ENCODE assay signal across 23 mouse cellular contexts in genomic region chr1:88120550-88120949, GRCm38 (mm10). TPM values are rescaled to one million over a fixed set of nuclear protein-coding genes. Genes with fewer than 3 reads are reported as not detected.
DNase-seq lines count a peak whose midpoint lies in the region; ATAC-seq and TF ChIP-seq lines count a peak whose summit lies in the region.
"Not testable (repeated sequence)": the region's sequence is repeated elsewhere in the genome, so short reads cannot be mapped to it uniquely, and the experiment has no call there.
"Had no signal": no experiment of that assay in that cellular context is flagged by ENCODE, and none has a peak within 500 bp of the region (broad histone marks: within the 10 kb centered on the region; RNA-seq: fewer than 3 reads in every experiment).

No protein-coding gene starts in this region.

- not testable (repeated sequence) for H3K4me2 ChIP-seq in heart, postnatal 0 days (ENCODE audit: low read depth, low read length); kidney, embryonic 14.5 days (replicated peaks; ENCODE audit: low read depth, low read length); liver, embryonic 12.5 days; lung, postnatal 0 days (replicated peaks; ENCODE audit: low read depth, low read length)

- not testable (repeated sequence) for H3K27me3 ChIP-seq in heart, postnatal 0 days (ENCODE audit: control insufficient read depth, insufficient read depth, low read length); kidney, embryonic 14.5 days (ENCODE audit: control insufficient read depth, insufficient read depth, low read length); liver, embryonic 12.5 days (replicated peaks); lung, postnatal 0 days (replicated peaks; ENCODE audit: insufficient read depth, low read length); small intestine, adult 2 months (ENCODE audit: control insufficient read depth, insufficient read depth, low read length)

- not testable (repeated sequence) for H3K9ac ChIP-seq in heart, postnatal 0 days (replicated peaks; ENCODE audit: low read depth, low read length); kidney, embryonic 14.5 days (ENCODE audit: low read depth, low read length); liver, embryonic 12.5 days; lung, postnatal 0 days (replicated peaks; ENCODE audit: low read depth)

- not testable (repeated sequence) for TF ChIP-seq EP300 in heart, postnatal 0 days (IDR thresholded peaks at IDR 0.05; ENCODE audit: low read depth); lung, postnatal 0 days (IDR thresholded peaks at IDR 0.05)

- ATAC-seq in erythroid progenitor cell, adult 5-6 weeks (replicated peaks; ENCODE audit: low FRiP score, poor library complexity, severe bottlenecking), result peak; percentile 95
- not testable (repeated sequence) for ATAC-seq in heart, postnatal 0 days (ENCODE audit: insufficient read depth, low read depth)
- peak; percentile 73; the same call in 1 of the 2 replicates for ATAC-seq in kidney, embryonic 14.5 days (ENCODE audit: low FRiP score, low TSS enrichment)
- 0 out of 2 replicates have a peak, but pooled peaks have one; percentile 37 for ATAC-seq in liver, embryonic 12.5 days
- peak; percentile 63 for ATAC-seq in lung, postnatal 0 days

- 10% methylated on average over 3 of the region's 4 CpGs for WGBS in heart, postnatal 0 days
- WGBS in kidney, embryonic 14.5 days, result 10% methylated on average over 4 of the region's 4 CpGs
- WGBS in liver, embryonic 12.5 days (ENCODE audit: insufficient replicate concordance), result 6% methylated on average over 4 of the region's 4 CpGs
- 7% methylated on average over 4 of the region's 4 CpGs for WGBS in lung, postnatal 0 days
- WGBS in small intestine, adult 2 months, result 16% methylated on average over 4 of the region's 4 CpGs

- not testable (repeated sequence) for H3K4me3 ChIP-seq in heart, postnatal 0 days (ENCODE audit: low read depth, low read length); kidney, embryonic 14.5 days (ENCODE audit: low read length); liver, embryonic 12.5 days; lung, postnatal 0 days (ENCODE audit: low read depth, low read length); small intestine, adult 2 months (ENCODE audit: low read depth, low read length)

- peak; percentile 30 for TF ChIP-seq CTCF in heart, postnatal 0 days (IDR thresholded peaks at IDR 0.05; ENCODE audit: low read depth)
- peak; percentile 60 for TF ChIP-seq CTCF in lung, postnatal 0 days (IDR thresholded peaks at IDR 0.05)
- 0 out of 2 replicates have a peak, but pooled peaks have one; percentile 38 for TF ChIP-seq CTCF in small intestine, adult 2 months (IDR thresholded peaks at IDR 0.05; ENCODE audit: extremely low read depth, insufficient read length, insufficient replicate concordance, low read depth, low read length)

- not testable (repeated sequence) for H3K9me3 ChIP-seq in heart, postnatal 0 days (replicated peaks; ENCODE audit: control insufficient read depth, low read length); kidney, embryonic 14.5 days (ENCODE audit: control insufficient read depth, low read length); liver, embryonic 12.5 days (replicated peaks); lung, postnatal 0 days (ENCODE audit: low read length)

- not testable (repeated sequence) for H3K27ac ChIP-seq in heart, postnatal 0 days (ENCODE audit: low read depth); kidney, embryonic 14.5 days (ENCODE audit: low read depth, low read length); liver, embryonic 12.5 days; lung, postnatal 0 days (ENCODE audit: low read length); small intestine, adult 2 months (ENCODE audit: insufficient read depth, low read depth, low read length)

- not testable (repeated sequence) for H3K36me3 ChIP-seq in heart, postnatal 0 days (replicated peaks; ENCODE audit: control insufficient read depth, insufficient read depth, low read length); kidney, embryonic 14.5 days (ENCODE audit: control insufficient read depth, insufficient read depth, low read length); liver, embryonic 12.5 days; lung, postnatal 0 days (ENCODE audit: insufficient read depth, low read length); small intestine, adult 2 months (ENCODE audit: control insufficient read depth, insufficient read depth, low read length)

- DNase-seq in R1 (ENCODE audit: low read depth, low spot score), result peak; percentile 10
- not testable (repeated sequence) for DNase-seq in heart, postnatal 0 days (ENCODE audit: low spot score); lung, postnatal 0 days (ENCODE audit: low spot score)

- TF ChIP-seq POLR2A in small intestine, adult 2 months (IDR thresholded peaks at IDR 0.05; ENCODE audit: low read depth, low read length), result not testable (repeated sequence)

- not testable (repeated sequence) for H3K4me1 ChIP-seq in heart, postnatal 0 days (ENCODE audit: control insufficient read depth, insufficient read depth); kidney, embryonic 14.5 days (ENCODE audit: control insufficient read depth, insufficient read depth, low read length); liver, embryonic 12.5 days; lung, postnatal 0 days (ENCODE audit: insufficient read depth, low read depth, low read length); small intestine, adult 2 months (ENCODE audit: control insufficient read depth, insufficient read depth, insufficient read length, low read length)

RNA-seq across cellular contexts. Expression of gene Ugt1a6a, which starts 14.1 kb away (rescaled TPM):
- total RNA-seq in erythroid progenitor cell, adult 5-6 weeks (2015; ENCODE audit: low replicate concordance), result 1.8 and 5.9 TPM in 2 replicates
- total RNA-seq in erythroid progenitor cell, adult 5-6 weeks (2017; ENCODE audit: low replicate concordance), result 0.26 TPM in 1 of 2 replicates, not detected in the other
- total RNA-seq in heart, postnatal 0 days (2014; rRNA removed; ENCODE audit: low replicate concordance), result 1.9 and 2.2 TPM in 2 replicates
- polyA plus RNA-seq in heart, postnatal 0 days (2015; fragmentation: Nextera tagmentation; extraction: Ambion mirVana), result 0.66 and 1.0 TPM in 2 replicates
- 1.3 and 1.9 TPM in 2 replicates for polyA plus RNA-seq in kidney, embryonic 14.5 days (2014; fragmentation: Nextera tagmentation; extraction: Ambion mirVana)
- polyA plus RNA-seq in liver, embryonic 12.5 days (2016; fragmentation: Nextera tagmentation; extraction: Ambion mirVana), result 1.3 and 2.1 TPM in 2 replicates
- 35.3 and 39.9 TPM in 2 replicates for polyA plus RNA-seq in lung, postnatal 0 days (2015; fragmentation: Nextera tagmentation; extraction: Ambion mirVana)
- 2.1 and 12.2 TPM in 2 replicates for polyA plus RNA-seq in small intestine, adult 2 months (2012; rRNA removed)
- total RNA-seq: MEL had no signal
- polyA plus RNA-seq: heart, embryonic 12.5 days; midbrain, embryonic 10.5 days; neural tube, embryonic 11.5 days had no signal

RNA-seq across cellular contexts. Expression of gene Ugt1a6b, which starts 17.5 kb away (rescaled TPM):
- total RNA-seq in erythroid progenitor cell, adult 5-6 weeks (2015; ENCODE audit: low replicate concordance), result not detected in 2 replicates
- total RNA-seq in erythroid progenitor cell, adult 5-6 weeks (2017; ENCODE audit: low replicate concordance), result not detected in 2 replicates
- 0.19 and 0.27 TPM in 2 replicates for total RNA-seq in heart, postnatal 0 days (2014; rRNA removed; ENCODE audit: low replicate concordance)
- polyA plus RNA-seq in heart, postnatal 0 days (2015; fragmentation: Nextera tagmentation; extraction: Ambion mirVana), result 0.14 TPM in 1 of 2 replicates, not detected in the other
- polyA plus RNA-seq in kidney, embryonic 14.5 days (2014; fragmentation: Nextera tagmentation; extraction: Ambion mirVana), result 0.11 TPM in 1 of 2 replicates, not detected in the other
- polyA plus RNA-seq in liver, embryonic 12.5 days (2016; fragmentation: Nextera tagmentation; extraction: Ambion mirVana), result 0.42 and 0.67 TPM in 2 replicates
- polyA plus RNA-seq in lung, postnatal 0 days (2015; fragmentation: Nextera tagmentation; extraction: Ambion mirVana), result 2.4 and 3.2 TPM in 2 replicates
- polyA plus RNA-seq in small intestine, adult 2 months (2012; rRNA removed), result 2.7 and 3.6 TPM in 2 replicates
- total RNA-seq: MEL had no signal
- polyA plus RNA-seq: embryonic facial prominence, embryonic 12.5 days; heart, embryonic 12.5 days; limb, embryonic 10.5 days; midbrain, embryonic 10.5 days; neural tube, embryonic 11.5 days had no signal

RNA-seq across cellular contexts. Expression of gene Ugt1a7c, which starts 25.7 kb away (rescaled TPM):
- 4.0 and 7.5 TPM in 2 replicates for total RNA-seq in erythroid progenitor cell, adult 5-6 weeks (2015; ENCODE audit: low replicate concordance)
- 3.6 and 11.5 TPM in 2 replicates for total RNA-seq in erythroid progenitor cell, adult 5-6 weeks (2017; ENCODE audit: low replicate concordance)
- 0.73 and 0.99 TPM in 2 replicates for total RNA-seq in heart, postnatal 0 days (2014; rRNA removed; ENCODE audit: low replicate concordance)
- 1.8 and 1.9 TPM in 2 replicates for polyA plus RNA-seq in heart, postnatal 0 days (2015; fragmentation: Nextera tagmentation; extraction: Ambion mirVana)
- polyA plus RNA-seq in kidney, embryonic 14.5 days (2014; fragmentation: Nextera tagmentation; extraction: Ambion mirVana), result 4.6 and 6.1 TPM in 2 replicates
- polyA plus RNA-seq in liver, embryonic 12.5 days (2016; fragmentation: Nextera tagmentation; extraction: Ambion mirVana), result 1.1 and 1.2 TPM in 2 replicates
- 2.5 and 2.7 TPM in 2 replicates for polyA plus RNA-seq in lung, postnatal 0 days (2015; fragmentation: Nextera tagmentation; extraction: Ambion mirVana)
- polyA plus RNA-seq in small intestine, adult 2 months (2012; rRNA removed), result 57.1 and 60.9 TPM in 2 replicates
- total RNA-seq: MEL had no signal

RNA-seq across cellular contexts. Expression of gene Ugt1a8, which starts 32.9 kb away (rescaled TPM):
- not detected in 2 replicates for total RNA-seq in erythroid progenitor cell, adult 5-6 weeks (2015; ENCODE audit: low replicate concordance)
- total RNA-seq in erythroid progenitor cell, adult 5-6 weeks (2017; ENCODE audit: low replicate concordance), result not detected in 2 replicates
- total RNA-seq in heart, postnatal 0 days (2014; rRNA removed; ENCODE audit: low replicate concordance), result not detected in 2 replicates
- polyA plus RNA-seq in heart, postnatal 0 days (2015; fragmentation: Nextera tagmentation; extraction: Ambion mirVana), result not detected in 2 replicates
- not detected in 2 replicates for polyA plus RNA-seq in kidney, embryonic 14.5 days (2014; fragmentation: Nextera tagmentation; extraction: Ambion mirVana)
- polyA plus RNA-seq in liver, embryonic 12.5 days (2016; fragmentation: Nextera tagmentation; extraction: Ambion mirVana), result not detected in 2 replicates
- polyA plus RNA-seq in lung, postnatal 0 days (2015; fragmentation: Nextera tagmentation; extraction: Ambion mirVana), result 0.11 TPM in 1 of 2 replicates, not detected in the other
- not detected in 2 replicates for polyA plus RNA-seq in small intestine, adult 2 months (2012; rRNA removed)
- total RNA-seq: adrenal gland, adult 18-20 months; adrenal gland, postnatal 4 days; gastrocnemius, adult 18-20 months; heart, postnatal 25 days; left cerebral cortex, adult 8-10 months; MEL had no signal
- polyA plus RNA-seq: cortical plate, adult 2 months; embryonic facial prominence, embryonic 12.5 days; forebrain, embryonic 16.5 days; heart, embryonic 12.5 days; hindbrain, embryonic 14.5 days; limb, embryonic 10.5 days; liver, embryonic 11.5 days; midbrain, embryonic 10.5 days; neural tube, embryonic 11.5 days; testis, adult 2 months had no signal

RNA-seq across cellular contexts. Expression of gene Ugt1a5, which starts 45.3 kb away (rescaled TPM):
- total RNA-seq in erythroid progenitor cell, adult 5-6 weeks (2015; ENCODE audit: low replicate concordance), result 0.72 TPM in 1 of 2 replicates, not detected in the other
- total RNA-seq in erythroid progenitor cell, adult 5-6 weeks (2017; ENCODE audit: low replicate concordance), result not detected in 2 replicates
- total RNA-seq in heart, postnatal 0 days (2014; rRNA removed; ENCODE audit: low replicate concordance), result not detected in 2 replicates
- polyA plus RNA-seq in heart, postnatal 0 days (2015; fragmentation: Nextera tagmentation; extraction: Ambion mirVana), result not detected in 2 replicates
- polyA plus RNA-seq in kidney, embryonic 14.5 days (2014; fragmentation: Nextera tagmentation; extraction: Ambion mirVana), result not detected in 2 replicates
- not detected in 2 replicates for polyA plus RNA-seq in liver, embryonic 12.5 days (2016; fragmentation: Nextera tagmentation; extraction: Ambion mirVana)
- not detected in 2 replicates for polyA plus RNA-seq in lung, postnatal 0 days (2015; fragmentation: Nextera tagmentation; extraction: Ambion mirVana)
- polyA plus RNA-seq in small intestine, adult 2 months (2012; rRNA removed), result 0.28 and 0.34 TPM in 2 replicates
- total RNA-seq: MEL had no signal
- polyA plus RNA-seq: cortical plate, adult 2 months; embryonic facial prominence, embryonic 12.5 days; forebrain, embryonic 16.5 days; heart, embryonic 12.5 days; hindbrain, embryonic 14.5 days; limb, embryonic 10.5 days; liver, embryonic 11.5 days; midbrain, embryonic 10.5 days; neural tube, embryonic 11.5 days had no signal
